Mouse (Mus musculus) left cerebral cortex, adult 8-10 months (tissue): ENCODE results near the gene Mill1. TPM values are rescaled to one million over a fixed set of nuclear protein-coding genes. Genes with fewer than 3 reads are reported as not detected.
"Not testable (repeated sequence)": the region's sequence is repeated elsewhere in the genome, so short reads cannot be mapped to it uniquely, and the experiment has no call there.

Experiments used
- DNase-seq, 2 experiments: peaks; one replicate each; pipeline ENCODE4 v3.0.0; 2022; ENCODE audit warnings: low spot score in 2 of 2
- total RNA-seq, 4 experiments: library from RNA; stranded (reverse); gene quantifications; 2 replicates each; pipeline ENCODE4 v1.2.4; 2022

Gene Mill1
- total RNA-seq: not detected

- DNase-seq: no peak
These were observed at the start of gene Mill1 for GRCm38 (mm10) chr7:18245047-18245446. Gene Mill1 (plus strand): TSS chr7:18245347.

GRCm38 (mm10) chr7:18210938-18211337, 34.2 kb upstream of the Mill1 start:
- DNase-seq: peak in 1 of 2 experiments; percentile 13

- no peak for DNase-seq
These were observed 30.4 kb upstream of the Mill1 start for GRCm38 (mm10) chr7:18214699-18215098.

- no peak for DNase-seq
These were observed 6.6 kb upstream of the Mill1 start for GRCm38 (mm10) chr7:18238561-18238960.

GRCm38 (mm10) chr7:18241217-18241616, 3.9 kb upstream of the Mill1 start:
- no peak for DNase-seq

GRCm38 (mm10) chr7:18243959-18244573, 1.1 kb upstream of the Mill1 start:
- DNase-seq: not testable (repeated sequence)

GRCm38 (mm10) chr7:18260219-18260618, 15.1 kb downstream of the Mill1 start:
- DNase-seq: no peak

- DNase-seq: no peak
These were observed 19.9 kb downstream of the Mill1 start for GRCm38 (mm10) chr7:18265089-18265488.

Other genes with a start within 250 kb of the Mill1 start
- not detected for gene Ceacam13, start 235.5 kb upstream of the Mill1 start, total RNA-seq
- not detected for gene Ceacam12, start 179.4 kb upstream of the Mill1 start, total RNA-seq
- gene Igfl3, start 68.9 kb upstream of the Mill1 start, total RNA-seq: not detected
- not detected for gene Psg18, start 109.7 kb downstream of the Mill1 start, total RNA-seq
- not detected for gene Psg28, start 186.7 kb downstream of the Mill1 start, total RNA-seq
- gene Psg26, start 238.8 kb downstream of the Mill1 start, total RNA-seq: not detected